Mouse (Mus musculus): ENCODE data around the gene Kcp.

GRCm38 (mm10) chr6:29517139-29517538, 9.4 kb upstream of the Kcp start:
- TF ChIP-seq POLR2A (IDR thresholded peaks at IDR 0.05; ENCODE audit: borderline replicate concordance, insufficient read depth, low read length) (no peak), CTCF (IDR thresholded peaks at IDR 0.05; ENCODE audit: borderline replicate concordance, insufficient read depth, low read depth, low read length) (peak; percentile 42)
